In the genomic region with DNA sequence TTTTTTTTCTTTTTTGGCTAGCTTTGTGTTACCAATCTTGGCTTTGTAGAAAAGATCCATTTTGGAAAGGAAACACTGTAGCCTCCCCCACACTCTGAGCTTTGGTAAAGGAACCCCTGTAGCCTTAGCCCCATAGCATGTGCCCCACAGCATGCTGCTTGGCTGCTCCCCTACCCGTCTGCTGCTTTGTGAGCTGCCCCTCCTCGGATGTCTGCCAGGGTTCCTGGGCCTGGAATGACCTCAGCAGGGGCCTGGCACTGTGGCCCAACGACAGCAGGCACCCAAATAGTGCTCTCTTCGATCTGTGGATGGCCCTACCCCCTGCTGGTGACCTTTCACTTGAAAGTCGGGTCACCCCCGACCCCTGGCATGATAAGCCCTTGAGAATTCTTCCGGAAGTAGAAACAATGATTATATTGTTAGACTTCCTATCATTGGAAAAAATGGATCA, we compare ENCODE assay signal across 8 mouse cellular contexts.
DNase-seq lines count a peak whose midpoint lies in the region; ATAC-seq and TF ChIP-seq lines count a peak whose summit lies in the region.

No protein-coding gene starts in this region.

- no peaks in the 10 kb centered on the region for H3K79me2 ChIP-seq in heart, adult 2 months (replicated peaks; ENCODE audit: control insufficient read depth, insufficient read depth, low read length)

- intact Hi-C loops in heart, adult 2 months (cut with DNase I): no loop called here

- peak; percentile 39 to 44 for DNase-seq in heart, adult 2 months
- DNase-seq in layer of hippocampus, postnatal 10 days (ENCODE audit: low spot score in 2 of 2): peak; percentile 58 to 71
- no peak for DNase-seq in retina, postnatal 1 day
- DNase-seq in ovary, postnatal 14 days (ENCODE audit: low spot score): no peak
- DNase-seq in kidney, adult 8-10 months: no peak

- H3K4me2 ChIP-seq in heart, embryonic 11.5 days: no peak overlapping the region
- no peak overlapping the region; the same call in 1 of the 2 replicates for H3K4me2 ChIP-seq in embryonic facial prominence, embryonic 13.5 days

- no peaks in the 10 kb centered on the region for H3K27me3 ChIP-seq in heart, adult 2 months (ENCODE audit: control insufficient read depth, insufficient read depth, low read length)
- H3K27me3 ChIP-seq in heart, embryonic 11.5 days (ENCODE audit: control insufficient read depth, insufficient read depth, low read length): no peaks in the 10 kb centered on the region
- H3K27me3 ChIP-seq in embryonic facial prominence, embryonic 13.5 days: no peaks in the 10 kb centered on the region

- H3K4me3 ChIP-seq in heart, adult 2 months: no peak overlapping the region
- H3K4me3 ChIP-seq in heart, embryonic 11.5 days (ENCODE audit: low read depth, low read length): no peak overlapping the region
- H3K4me3 ChIP-seq in embryonic facial prominence, embryonic 13.5 days: no peak overlapping the region

- H3K4me1 ChIP-seq in heart, adult 2 months (ENCODE audit: control insufficient read depth, insufficient read depth, low read length): peaks cover 18% of the 10 kb centered on the region
- peaks cover 45% of the 10 kb centered on the region for H3K4me1 ChIP-seq in heart, embryonic 11.5 days (ENCODE audit: control insufficient read depth, insufficient read depth, low read length)
- peaks cover 40% of the 10 kb centered on the region for H3K4me1 ChIP-seq in embryonic facial prominence, embryonic 13.5 days

- no peaks in the 10 kb centered on the region for H3K9me3 ChIP-seq in heart, embryonic 11.5 days (replicated peaks; ENCODE audit: control insufficient read depth, low read length)
- no peaks in the 10 kb centered on the region for H3K9me3 ChIP-seq in embryonic facial prominence, embryonic 13.5 days

- peak; percentile 52 for TF ChIP-seq CTCF in heart, adult 2 months (IDR thresholded peaks at IDR 0.05)

- peak overlapping the region; percentile 29; the same call in 1 of the 2 replicates for H3K9ac ChIP-seq in heart, adult 2 months (ENCODE audit: low read depth, low read length)
- H3K9ac ChIP-seq in heart, embryonic 11.5 days (ENCODE audit: low read depth, low read length): no peak overlapping the region
- H3K9ac ChIP-seq in embryonic facial prominence, embryonic 13.5 days: no peak overlapping the region

- peak overlapping the region; percentile 32 for H3K27ac ChIP-seq in heart, adult 2 months
- no peak overlapping the region for H3K27ac ChIP-seq in heart, embryonic 11.5 days (ENCODE audit: low read depth, low read length)
- H3K27ac ChIP-seq in embryonic facial prominence, embryonic 13.5 days: peak overlapping the region; percentile 28; the same call in 1 of the 2 replicates

- TF ChIP-seq POLR2A in heart, adult 2 months (IDR thresholded peaks at IDR 0.05; ENCODE audit: insufficient read depth, low read depth, low read length): no peak

- WGBS in heart, adult 2 months: 12% methylated on average over 7 of the region's 7 CpGs
- 36% methylated on average over 7 of the region's 7 CpGs for WGBS in heart, embryonic 11.5 days (ENCODE audit: insufficient replicate concordance)
- WGBS in embryonic facial prominence, embryonic 13.5 days: 18% methylated on average over 7 of the region's 7 CpGs

- peaks cover 2% of the 10 kb centered on the region; the same call in 1 of the 2 replicates for H3K36me3 ChIP-seq in heart, adult 2 months (ENCODE audit: control insufficient read depth, insufficient read depth, low read length)
- H3K36me3 ChIP-seq in heart, embryonic 11.5 days (ENCODE audit: control insufficient read depth, insufficient read depth, low read length): 0 out of 2 replicates have a peak, but pooled peaks cover 4% of the 10 kb centered on the region
- H3K36me3 ChIP-seq in embryonic facial prominence, embryonic 13.5 days: peaks cover 24% of the 10 kb centered on the region

- ATAC-seq in heart, embryonic 11.5 days (replicated peaks; ENCODE audit: insufficient number of reproducible peaks, low FRiP score, low TSS enrichment): no peak; the same call in 1 of the 2 replicates
- peak; percentile 89 for ATAC-seq in cerebellum, adult (ENCODE audit: insufficient number of reproducible peaks, low FRiP score, low TSS enrichment)
- ATAC-seq in embryonic facial prominence, embryonic 13.5 days (ENCODE audit: insufficient number of reproducible peaks, insufficient read depth, low FRiP score, low TSS enrichment, low read depth): no peak

- no peak for TF ChIP-seq EP300 in heart, adult 2 months (IDR thresholded peaks at IDR 0.05; ENCODE audit: insufficient read depth, low read depth, low read length)

Comparison
In these comparisons a context has a peak if more than half of its experiments do, and no peak if none do; other contexts are left out.
1. DNase-seq: peak in heart, adult 2 months (2 of 2) and layer of hippocampus, postnatal 10 days (2 of 2); none in retina, postnatal 1 day (single experiment), ovary, postnatal 14 days (single experiment) and kidney, adult 8-10 months (0 of 2).